Mouse (Mus musculus): Measurements from ENCODE around the gene Ccdc61. TPM values are rescaled to one million over a fixed set of nuclear protein-coding genes. Genes with fewer than 3 reads are reported as not detected.
A peak's percentile ranks its signal among the peaks of the same experiment; 100 is the strongest.

Ccdc61 gene
- polyA plus RNA-seq, 1 experiment from 2014 or later = 26.5 TPM

GRCm38 (mm10) chr7:18948151-18948550, 37.9 kb upstream of the Ccdc61 start:
- Histone ChIP-seq H3K4me3 (ENCODE audit: low read depth, low read length) (no peak overlapping the region), H3K4me2 (ENCODE audit: low read depth, low read length) (no peak overlapping the region), H3K27me3 (ENCODE audit: control insufficient read depth, insufficient read depth, low read length) (no peaks in the 10 kb centered on the region), H3K4me1 (ENCODE audit: control insufficient read depth, insufficient read depth, low read length) (no peaks in the 10 kb centered on the region; the same call in 1 of the 2 replicates), H3K36me3 (replicated peaks; ENCODE audit: control insufficient read depth, insufficient read depth, low read depth, low read length) (no peaks in the 10 kb centered on the region), H3K9ac (replicated peaks; ENCODE audit: low read length) (no peak overlapping the region), H3K27ac (replicated peaks; ENCODE audit: low read depth, low read length) (no peak overlapping the region), H3K9me3 (replicated peaks; ENCODE audit: control insufficient read depth, low read length) (no peaks in the 10 kb centered on the region)
- DNase-seq (ENCODE audit: low spot score) (no peak), ATAC-seq (replicated peaks; ENCODE audit: insufficient number of reproducible peaks, low FRiP score, low TSS enrichment, low read depth) (no peak)
- 79% methylated on average over 6 of the region's 6 CpGs for WGBS

- ATAC-seq (replicated peaks; ENCODE audit: insufficient number of reproducible peaks, low FRiP score, low TSS enrichment, low read depth) (no peak), DNase-seq (ENCODE audit: low spot score) (no peak)
- WGBS = 60% methylated on average over 9 of the region's 9 CpGs
- no peak overlapping the region for H3K4me2 ChIP-seq (ENCODE audit: low read depth, low read length)
- no peaks in the 10 kb centered on the region for H3K9me3 ChIP-seq (replicated peaks; ENCODE audit: control insufficient read depth, low read length)
- no peaks in the 10 kb centered on the region for H3K4me1 ChIP-seq (ENCODE audit: control insufficient read depth, insufficient read depth, low read length)
- H3K36me3 ChIP-seq (replicated peaks; ENCODE audit: control insufficient read depth, insufficient read depth, low read depth, low read length) = no peaks in the 10 kb centered on the region
- H3K27ac ChIP-seq (replicated peaks; ENCODE audit: low read depth, low read length) = no peak overlapping the region
- H3K9ac ChIP-seq (replicated peaks; ENCODE audit: low read length) = no peak overlapping the region
- H3K4me3 ChIP-seq (ENCODE audit: low read depth, low read length) = no peak overlapping the region
- H3K27me3 ChIP-seq (ENCODE audit: control insufficient read depth, insufficient read depth, low read length) = no peaks in the 10 kb centered on the region
Observed at GRCm38 (mm10) chr7:18942815-18943214, 32.6 kb upstream of the Ccdc61 start.

GRCm38 (mm10) chr7:18942376-18942775, 32.2 kb upstream of the Ccdc61 start:
- H3K4me3 ChIP-seq (ENCODE audit: low read depth, low read length) = no peak overlapping the region
- DNase-seq (ENCODE audit: low spot score) (no peak), ATAC-seq (replicated peaks; ENCODE audit: insufficient number of reproducible peaks, low FRiP score, low TSS enrichment, low read depth) (peak; percentile 71; the same call in 1 of the 2 replicates)
- H3K27ac ChIP-seq (replicated peaks; ENCODE audit: low read depth, low read length) = no peak overlapping the region
- H3K9ac ChIP-seq (replicated peaks; ENCODE audit: low read length) = no peak overlapping the region
- no peaks in the 10 kb centered on the region for H3K27me3 ChIP-seq (ENCODE audit: control insufficient read depth, insufficient read depth, low read length)
- no peaks in the 10 kb centered on the region for H3K36me3 ChIP-seq (replicated peaks; ENCODE audit: control insufficient read depth, insufficient read depth, low read depth, low read length)
- no peaks in the 10 kb centered on the region for H3K9me3 ChIP-seq (replicated peaks; ENCODE audit: control insufficient read depth, low read length)
- no peak overlapping the region for H3K4me2 ChIP-seq (ENCODE audit: low read depth, low read length)
- 47% methylated on average over 1 of the region's 1 CpGs for WGBS
- H3K4me1 ChIP-seq (ENCODE audit: control insufficient read depth, insufficient read depth, low read length) = no peaks in the 10 kb centered on the region

- H3K9ac ChIP-seq (replicated peaks; ENCODE audit: low read length) = no peak overlapping the region
- H3K4me1 ChIP-seq (ENCODE audit: control insufficient read depth, insufficient read depth, low read length) = 0 out of 2 replicates have a peak, but pooled peaks cover 3% of the 10 kb centered on the region
- H3K4me2 ChIP-seq (ENCODE audit: low read depth, low read length) = peak overlapping the region; percentile 17; the same call in 1 of the 2 replicates
Observed at GRCm38 (mm10) chr7:18927759-18928158, 17.5 kb upstream of the Ccdc61 start.

GRCm38 (mm10) chr7:18926911-18927310, 16.7 kb upstream of the Ccdc61 start:
- Histone ChIP-seq H3K27me3 (ENCODE audit: control insufficient read depth, insufficient read depth, low read length) (peaks cover 21% of the 10 kb centered on the region), H3K4me1 (ENCODE audit: control insufficient read depth, insufficient read depth, low read length) (0 out of 2 replicates have a peak, but pooled peaks cover 3% of the 10 kb centered on the region), H3K36me3 (replicated peaks; ENCODE audit: control insufficient read depth, insufficient read depth, low read depth, low read length) (no peaks in the 10 kb centered on the region), H3K9ac (replicated peaks; ENCODE audit: low read length) (no peak overlapping the region), H3K9me3 (replicated peaks; ENCODE audit: control insufficient read depth, low read length) (no peaks in the 10 kb centered on the region), H3K27ac (replicated peaks; ENCODE audit: low read depth, low read length) (no peak overlapping the region), H3K4me2 (ENCODE audit: low read depth, low read length) (peak overlapping the region; percentile 87), H3K4me3 (ENCODE audit: low read depth, low read length) (peak overlapping the region; percentile 61)
- peak; percentile 20 for ATAC-seq (replicated peaks; ENCODE audit: insufficient number of reproducible peaks, low FRiP score, low TSS enrichment, low read depth)
- 56% methylated on average over 6 of the region's 6 CpGs for WGBS
- no peak for DNase-seq (ENCODE audit: low spot score)

More at GRCm38 (mm10) chr7:18927759-18928158, 17.5 kb upstream of the Ccdc61 start:
- no peak overlapping the region for H3K4me3 ChIP-seq (ENCODE audit: low read depth, low read length)
- no peaks in the 10 kb centered on the region for H3K9me3 ChIP-seq (replicated peaks; ENCODE audit: control insufficient read depth, low read length)
- WGBS = 37% methylated on average over 3 of the region's 3 CpGs
- ATAC-seq (replicated peaks; ENCODE audit: insufficient number of reproducible peaks, low FRiP score, low TSS enrichment, low read depth) (no peak), DNase-seq (ENCODE audit: low spot score) (no peak)
- H3K36me3 ChIP-seq (replicated peaks; ENCODE audit: control insufficient read depth, insufficient read depth, low read depth, low read length) = no peaks in the 10 kb centered on the region
- H3K27ac ChIP-seq (replicated peaks; ENCODE audit: low read depth, low read length) = no peak overlapping the region
- H3K27me3 ChIP-seq (ENCODE audit: control insufficient read depth, insufficient read depth, low read length) = peaks cover 21% of the 10 kb centered on the region

- H3K9me3 ChIP-seq (replicated peaks; ENCODE audit: control insufficient read depth, low read length) = no peaks in the 10 kb centered on the region
- H3K27ac ChIP-seq (replicated peaks; ENCODE audit: low read depth, low read length) = no peak overlapping the region
- DNase-seq (ENCODE audit: low spot score) (peak; percentile 24), ATAC-seq (replicated peaks; ENCODE audit: insufficient number of reproducible peaks, low FRiP score, low TSS enrichment, low read depth) (peak; percentile 45)
- peak overlapping the region; percentile 61 for H3K4me3 ChIP-seq (ENCODE audit: low read depth, low read length)
- peak overlapping the region; percentile 72 for H3K9ac ChIP-seq (replicated peaks; ENCODE audit: low read length)
- H3K4me2 ChIP-seq (ENCODE audit: low read depth, low read length) = peak overlapping the region; percentile 87
- 0 out of 2 replicates have a peak, but pooled peaks cover 3% of the 10 kb centered on the region for H3K4me1 ChIP-seq (ENCODE audit: control insufficient read depth, insufficient read depth, low read length)
- H3K36me3 ChIP-seq (replicated peaks; ENCODE audit: control insufficient read depth, insufficient read depth, low read depth, low read length) = no peaks in the 10 kb centered on the region
- 3% methylated on average over 37 of the region's 42 CpGs for WGBS
- peaks cover 21% of the 10 kb centered on the region for H3K27me3 ChIP-seq (ENCODE audit: control insufficient read depth, insufficient read depth, low read length)
Observed at GRCm38 (mm10) chr7:18926041-18926790, 16.0 kb upstream of the Ccdc61 start.

GRCm38 (mm10) chr7:18925162-18925938, 15.1 kb upstream of the Ccdc61 start, which contains the start of gene Nova2:
Gene Nova2 (plus strand): TSS chr7:18925888.
- 0 out of 2 replicates have a peak, but pooled peaks cover 3% of the 10 kb centered on the region for H3K4me1 ChIP-seq (ENCODE audit: control insufficient read depth, insufficient read depth, low read length)

More at GRCm38 (mm10) chr7:18925162-18925938, 15.1 kb upstream of the Ccdc61 start, which contains the start of gene Nova2:
- ATAC-seq (replicated peaks; ENCODE audit: insufficient number of reproducible peaks, low FRiP score, low TSS enrichment, low read depth) (peak; percentile 72), DNase-seq (ENCODE audit: low spot score) (peak; percentile 92)
- WGBS = under 1% methylated on average over 26 of the region's 45 CpGs
- Histone ChIP-seq H3K27me3 (ENCODE audit: control insufficient read depth, insufficient read depth, low read length) (peaks cover 21% of the 10 kb centered on the region), H3K9ac (replicated peaks; ENCODE audit: low read length) (peak within 1 kb of the TSS; percentile 72), H3K27ac (replicated peaks; ENCODE audit: low read depth, low read length) (no peak within 1 kb of the TSS), H3K9me3 (replicated peaks; ENCODE audit: control insufficient read depth, low read length) (no peaks in the 10 kb centered on the region), H3K36me3 (replicated peaks; ENCODE audit: control insufficient read depth, insufficient read depth, low read depth, low read length) (no peaks in the 10 kb centered on the region), H3K4me2 (ENCODE audit: low read depth, low read length) (peak within 1 kb of the TSS; percentile 87), H3K4me3 (ENCODE audit: low read depth, low read length) (peak within 1 kb of the TSS; percentile 61)
